ENCODE assay signal across 11 mouse cellular contexts in the genomic region with DNA sequence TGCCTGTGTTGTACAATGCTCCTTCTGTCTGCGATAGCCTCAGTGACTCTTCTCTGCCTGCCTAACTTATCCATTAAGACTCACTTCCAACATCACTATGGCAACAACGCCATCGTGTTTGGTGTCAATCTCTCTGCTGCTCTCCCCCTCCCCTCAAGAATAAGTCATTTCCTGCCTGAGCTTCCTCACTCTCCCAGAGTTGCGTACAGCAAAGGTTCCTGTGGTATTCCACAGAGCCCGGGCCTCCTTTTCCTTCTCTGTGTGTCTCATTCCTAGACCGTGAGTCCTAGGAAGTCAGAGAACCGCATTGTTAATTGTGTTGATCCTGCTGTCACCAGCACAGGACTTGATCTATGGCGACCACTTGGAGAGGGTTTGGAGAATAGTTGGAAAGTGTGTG. TPM values are rescaled to one million over a fixed set of nuclear protein-coding genes. Genes with fewer than 3 reads are reported as not detected.
DNase-seq lines count a peak whose midpoint lies in the region; ATAC-seq and TF ChIP-seq lines count a peak whose summit lies in the region.
"Had no signal": no experiment of that assay in that cellular context is flagged by ENCODE, and none has a peak within 500 bp of the region (broad histone marks: within the 10 kb centered on the region; RNA-seq: fewer than 3 reads in every experiment).

No protein-coding gene starts in this region.

- H3K27me3 ChIP-seq in kidney, postnatal 0 days (ENCODE audit: insufficient read depth, low read length) = no peaks in the 10 kb centered on the region
- H3K27me3 ChIP-seq in kidney, embryonic 14.5 days (ENCODE audit: control insufficient read depth, insufficient read depth, low read length) = peaks cover 12% of the 10 kb centered on the region
- peaks cover 44% of the 10 kb centered on the region for H3K27me3 ChIP-seq in embryonic facial prominence, embryonic 10.5 days (replicated peaks; ENCODE audit: low read depth, poor library complexity, severe bottlenecking)

- H3K9me3 ChIP-seq in kidney, postnatal 0 days (replicated peaks; ENCODE audit: low read length) = no peaks in the 10 kb centered on the region
- H3K9me3 ChIP-seq in kidney, embryonic 14.5 days (ENCODE audit: control insufficient read depth, low read length) = no peaks in the 10 kb centered on the region
- H3K9me3 ChIP-seq in embryonic facial prominence, embryonic 10.5 days = no peaks in the 10 kb centered on the region
- H3K9me3 ChIP-seq: embryonic facial prominence, embryonic 13.5 days; lung, embryonic 15.5 days had no signal

- no peak overlapping the region for H3K4me3 ChIP-seq in kidney, postnatal 0 days (replicated peaks; ENCODE audit: low read depth, low read length)
- no peak overlapping the region for H3K4me3 ChIP-seq in kidney, embryonic 14.5 days (ENCODE audit: low read length)
- H3K4me3 ChIP-seq in embryonic facial prominence, embryonic 10.5 days = no peak overlapping the region
- H3K4me3 ChIP-seq: embryonic facial prominence, embryonic 13.5 days; lung, embryonic 15.5 days had no signal

- 25% methylated on average over 8 of the region's 8 CpGs for WGBS in kidney, postnatal 0 days
- WGBS in kidney, embryonic 14.5 days = 25% methylated on average over 8 of the region's 8 CpGs
- WGBS in embryonic facial prominence, embryonic 10.5 days = 40% methylated on average over 8 of the region's 8 CpGs

- no peaks in the 10 kb centered on the region for H3K36me3 ChIP-seq in kidney, postnatal 0 days (ENCODE audit: insufficient read depth, low read length)
- H3K36me3 ChIP-seq in kidney, embryonic 14.5 days (ENCODE audit: control insufficient read depth, insufficient read depth, low read length) = no peaks in the 10 kb centered on the region
- no peaks in the 10 kb centered on the region for H3K36me3 ChIP-seq in embryonic facial prominence, embryonic 10.5 days (replicated peaks)
- H3K36me3 ChIP-seq: embryonic facial prominence, embryonic 13.5 days; lung, embryonic 15.5 days had no signal

- ATAC-seq in kidney, postnatal 0 days (replicated peaks; ENCODE audit: low FRiP score, low read depth) = no peak
- no peak for ATAC-seq in kidney, embryonic 14.5 days (ENCODE audit: low FRiP score, low TSS enrichment)
- ATAC-seq: hindbrain, embryonic 16.5 days had no signal

- no peak overlapping the region for H3K27ac ChIP-seq in kidney, postnatal 0 days
- H3K27ac ChIP-seq in kidney, embryonic 14.5 days (ENCODE audit: low read depth, low read length) = no peak overlapping the region
- H3K27ac ChIP-seq in embryonic facial prominence, embryonic 10.5 days (replicated peaks) = no peak overlapping the region
- H3K27ac ChIP-seq: embryonic facial prominence, embryonic 13.5 days; lung, embryonic 15.5 days had no signal

- no peak for TF ChIP-seq CTCF in kidney, postnatal 0 days (IDR thresholded peaks at IDR 0.05; ENCODE audit: low read depth)

- no peak overlapping the region for H3K4me2 ChIP-seq in kidney, postnatal 0 days (ENCODE audit: low read length)
- no peak overlapping the region for H3K4me2 ChIP-seq in kidney, embryonic 14.5 days (replicated peaks; ENCODE audit: low read depth, low read length)
- H3K4me2 ChIP-seq: embryonic facial prominence, embryonic 13.5 days; lung, embryonic 15.5 days had no signal

- no peaks in the 10 kb centered on the region for H3K4me1 ChIP-seq in kidney, postnatal 0 days (replicated peaks; ENCODE audit: insufficient read depth, low read length)
- H3K4me1 ChIP-seq in kidney, embryonic 14.5 days (ENCODE audit: control insufficient read depth, insufficient read depth, low read length) = 0 out of 2 replicates have a peak, but pooled peaks cover 3% of the 10 kb centered on the region
- peaks cover 14% of the 10 kb centered on the region for H3K4me1 ChIP-seq in embryonic facial prominence, embryonic 10.5 days

- no peak overlapping the region for H3K9ac ChIP-seq in kidney, postnatal 0 days (ENCODE audit: low read depth, low read length)
- no peak overlapping the region for H3K9ac ChIP-seq in kidney, embryonic 14.5 days (ENCODE audit: low read depth, low read length)
- H3K9ac ChIP-seq: embryonic facial prominence, embryonic 13.5 days; lung, embryonic 15.5 days had no signal

- peak; percentile 50 for DNase-seq in kidney, postnatal 0 days (ENCODE audit: low spot score)
- peak; percentile 75 for DNase-seq in 3134 (ENCODE audit: extremely low read depth, insufficient read length, low spot score)
- DNase-seq in NIH3T3 (ENCODE audit: low read depth) = peak; percentile 77
- DNase-seq in embryonic facial prominence, embryonic 10.5 days (ENCODE audit: low spot score) = peak; percentile 22
- DNase-seq in thymus, postnatal 0 days (ENCODE audit: low spot score) = no peak
- no peak for DNase-seq in cerebellum, postnatal 36 days
- no peak for DNase-seq in layer of hippocampus, postnatal 10 days (ENCODE audit: low spot score in 2 of 2)

RNA-seq across cellular contexts. Expression of gene Dock8, which starts 4.4 kb away (rescaled TPM):
- polyA plus RNA-seq in kidney, postnatal 0 days (2015; fragmentation: Nextera tagmentation; extraction: Ambion mirVana) = 8.0 and 9.0 TPM in 2 replicates
- polyA plus RNA-seq in kidney, embryonic 14.5 days (2014; fragmentation: Nextera tagmentation; extraction: Ambion mirVana) = 4.4 and 4.9 TPM in 2 replicates
- polyA plus RNA-seq in embryonic facial prominence, embryonic 10.5 days (2016; fragmentation: Nextera tagmentation; extraction: Ambion mirVana) = 1.3 and 2.3 TPM in 2 replicates
- polyA plus RNA-seq in thymus, postnatal 0 days (2015; fragmentation: Nextera tagmentation; extraction: Ambion mirVana) = 66.7 and 80.1 TPM in 2 replicates
- 1 to 10 TPM; 2.5 to 4.2 TPM for total RNA-seq in layer of hippocampus, postnatal 10 days (2021)

RNA-seq across cellular contexts. Expression of gene Cbwd1, which starts 33.5 kb away (rescaled TPM):
- polyA plus RNA-seq in kidney, postnatal 0 days (2015; fragmentation: Nextera tagmentation; extraction: Ambion mirVana) = 19.8 and 20.4 TPM in 2 replicates
- polyA plus RNA-seq in kidney, embryonic 14.5 days (2014; fragmentation: Nextera tagmentation; extraction: Ambion mirVana) = 20.4 and 28.9 TPM in 2 replicates
- 23.6 and 24.4 TPM in 2 replicates for polyA plus RNA-seq in embryonic facial prominence, embryonic 10.5 days (2016; fragmentation: Nextera tagmentation; extraction: Ambion mirVana)
- 15.4 and 19.6 TPM in 2 replicates for polyA plus RNA-seq in thymus, postnatal 0 days (2015; fragmentation: Nextera tagmentation; extraction: Ambion mirVana)
- total RNA-seq in layer of hippocampus, postnatal 10 days (2021) = 10 to 100 TPM; 12.0 to 14.2 TPM

Comparison
In these comparisons a context has a peak if more than half of its experiments do, and no peak if none do; other contexts are left out.
1. DNase-seq: peak in kidney, postnatal 0 days (single experiment), 3134 (single experiment), NIH3T3 (single experiment) and embryonic facial prominence, embryonic 10.5 days (single experiment); none in thymus, postnatal 0 days (single experiment), cerebellum, postnatal 36 days (0 of 2) and layer of hippocampus, postnatal 10 days (0 of 2).